Mouse (Mus musculus) MEL (cell line): ENCODE results near the gene Maml1. TPM values are rescaled to one million over a fixed set of nuclear protein-coding genes. Genes with fewer than 3 reads are reported as not detected.

ENCODE experiments used
- DNase-seq: peaks from one replicate; pipeline ENCODE4 v3.0.0; 2011; ENCODE audit warnings: low read depth, low spot score
- H3K27ac ChIP-seq: 2 replicates; pipeline ENCODE4 v1.5.1; 2012; ENCODE audit warnings: low read depth, mild to moderate bottlenecking, control low read depth, low read length, moderate library complexity; ENCODE audit not compliant: control insufficient read depth
- H3K27me3 ChIP-seq, 2 experiments: fragments of 150-350 bp in 1 of 2; sonication (generic) in 1 of 2; 2 replicates each; pipeline ENCODE4 v1.6.1; 2012; ENCODE audit warnings: low read length in 2 of 2, mild to moderate bottlenecking in 2 of 2, improper control_type of control experiment in 1 of 2, moderate library complexity in 1 of 2; ENCODE audit not compliant: insufficient read depth in 2 of 2, control insufficient read depth in 1 of 2
- H3K36me3 ChIP-seq, 2 experiments: 2 replicates each; pipeline ENCODE4 v1.6.1; 2012 to 2014; ENCODE audit warnings: low read length in 2 of 2, improper control_type of control experiment in 1 of 2, inconsistent platforms in 1 of 2, mild to moderate bottlenecking in 1 of 2; ENCODE audit not compliant: insufficient read depth in 2 of 2, control insufficient read depth in 1 of 2
- H3K4me1 ChIP-seq, 2 experiments: fragments of 150-350 bp in 1 of 2; sonication (generic) in 1 of 2; 2 replicates each; pipeline ENCODE4 v1.6.1; 2012; ENCODE audit warnings: low read length in 2 of 2, improper control_type of control experiment in 1 of 2, mild to moderate bottlenecking in 1 of 2; ENCODE audit not compliant: insufficient read depth in 2 of 2, control insufficient read depth in 1 of 2
- H3K4me3 ChIP-seq, 2 experiments: fragments of 150-350 bp in 1 of 2; sonication (generic) in 1 of 2; 2 replicates each; pipeline ENCODE4 v1.5.1; 2012; ENCODE audit warnings: low read depth in 2 of 2, low read length in 2 of 2, mild to moderate bottlenecking in 2 of 2, moderate library complexity in 2 of 2, control low read depth in 1 of 2, improper control_type of control experiment in 1 of 2; ENCODE audit not compliant: control insufficient read depth in 1 of 2, insufficient read depth in 1 of 2
- H3K79me2 ChIP-seq: 2 replicates; pipeline ENCODE4 v1.6.1; 2012; ENCODE audit warnings: mild to moderate bottlenecking, low read length, moderate library complexity; ENCODE audit not compliant: control insufficient read depth, poor library complexity, insufficient read depth
- H3K9ac ChIP-seq: 2 replicates; pipeline ENCODE4 v1.6.1; 2012; ENCODE audit warnings: low read depth, mild to moderate bottlenecking, control low read depth, low read length, moderate library complexity; ENCODE audit not compliant: control insufficient read depth, poor library complexity, severe bottlenecking
- H3K9me3 ChIP-seq: fragments of 150-350 bp; sonication (generic); replicated peaks from 2 replicates; pipeline ENCODE4 v1.6.1; 2012; ENCODE audit warnings: mild to moderate bottlenecking, low read length, improper control_type of control experiment, moderate library complexity; ENCODE audit not compliant: insufficient read depth
- BHLHE40 ChIP-seq: IDR thresholded peaks from 2 replicates; pipeline ENCODE4 v1.6.1; 2012; ENCODE audit warnings: low read depth, mild to moderate bottlenecking, inconsistent platforms, low read length, improper control_type of control experiment, borderline replicate concordance
- CHD2 ChIP-seq: IDR thresholded peaks from 2 replicates; pipeline ENCODE4 v1.6.1; 2011; ENCODE audit warnings: low read length, improper control_type of control experiment
- CTCF ChIP-seq, 3 experiments: IDR thresholded peaks in 2 of 3; conservative IDR thresholded peaks in 1 of 3; 2 replicates each; pipeline ENCODE4 v1.5.1; 2011 to 2012; ENCODE audit warnings: low read length in 3 of 3, low read depth in 2 of 3, mild to moderate bottlenecking in 2 of 3, improper control_type of control experiment in 1 of 3, inconsistent platforms in 1 of 3, mixed read lengths in 1 of 3, moderate library complexity in 1 of 3; ENCODE audit not compliant: control insufficient read depth in 1 of 3, insufficient read depth in 1 of 3, poor library complexity in 1 of 3, severe bottlenecking in 1 of 3
- E2F4 ChIP-seq: IDR thresholded peaks from 2 replicates; pipeline ENCODE4 v1.6.1; 2011; ENCODE audit warnings: low read depth, low read length, improper control_type of control experiment, borderline replicate concordance
- ELF1 ChIP-seq: IDR thresholded peaks from 2 replicates; pipeline ENCODE4 v1.6.1; 2014; ENCODE audit warnings: low read depth, mild to moderate bottlenecking, inconsistent platforms, low read length, improper control_type of control experiment, moderate library complexity
- ETS1 ChIP-seq: IDR thresholded peaks from 2 replicates; pipeline ENCODE4 v1.6.1; 2012; ENCODE audit warnings: low read depth, mild to moderate bottlenecking, inconsistent platforms, low read length, improper control_type of control experiment, moderate library complexity
- GATA1 ChIP-seq: IDR thresholded peaks from 2 replicates; pipeline ENCODE4 v1.6.1; 2011; ENCODE audit warnings: low read depth, low read length, improper control_type of control experiment
- HCFC1 ChIP-seq: IDR thresholded peaks from 2 replicates; pipeline ENCODE4 v1.6.1; 2012; ENCODE audit warnings: low read depth, mild to moderate bottlenecking, inconsistent platforms, low read length, improper control_type of control experiment, moderate library complexity
- JUND ChIP-seq: IDR thresholded peaks from 2 replicates; pipeline ENCODE4 v1.6.1; 2011; ENCODE audit warnings: low read depth, mild to moderate bottlenecking, improper control_type of control experiment, low read length
- KAT2A ChIP-seq: conservative IDR thresholded peaks from 2 replicates; pipeline ENCODE4 v1.6.1; 2012; ENCODE audit warnings: low read depth, low read length, improper control_type of control experiment, inconsistent platforms
- MAFK ChIP-seq: IDR thresholded peaks from 2 replicates; pipeline ENCODE4 v1.6.1; 2011; ENCODE audit warnings: low read depth, mild to moderate bottlenecking, low read length, improper control_type of control experiment, borderline replicate concordance
- MAX ChIP-seq: IDR thresholded peaks from 2 replicates; pipeline ENCODE4 v1.6.1; 2011; ENCODE audit warnings: low read length, improper control_type of control experiment
- MAZ ChIP-seq: IDR thresholded peaks from 2 replicates; pipeline ENCODE4 v1.6.1; 2012; ENCODE audit warnings: low read depth, mild to moderate bottlenecking, inconsistent platforms, low read length, improper control_type of control experiment
- MEF2A ChIP-seq: IDR thresholded peaks from 2 replicates; pipeline ENCODE4 v1.6.1; 2014; ENCODE audit warnings: low read depth, mild to moderate bottlenecking, inconsistent platforms, low read length, improper control_type of control experiment; ENCODE audit not compliant: poor library complexity, insufficient replicate concordance, severe bottlenecking; ENCODE audit errors: extremely low read depth
- MXI1 ChIP-seq: IDR thresholded peaks from 2 replicates; pipeline ENCODE4 v1.6.1; 2011; ENCODE audit warnings: mild to moderate bottlenecking, low read depth, low read length, improper control_type of control experiment
- MYB ChIP-seq: IDR thresholded peaks from 2 replicates; pipeline ENCODE4 v1.6.1; 2011; ENCODE audit warnings: mild to moderate bottlenecking, low read depth, low read length, improper control_type of control experiment
- MYC ChIP-seq: IDR thresholded peaks from 2 replicates; pipeline ENCODE4 v1.6.1; 2011; ENCODE audit warnings: low read depth, mild to moderate bottlenecking, low read length, improper control_type of control experiment, moderate library complexity
- NELFE ChIP-seq: IDR thresholded peaks from 2 replicates; pipeline ENCODE4 v1.6.1; 2011; ENCODE audit warnings: low read depth, low read length, improper control_type of control experiment
- POLR2A ChIP-seq, 2 experiments: IDR thresholded peaks; 2 replicates each; pipeline ENCODE4 v1.6.1; 2011 to 2012; ENCODE audit warnings: low read length in 2 of 2, mild to moderate bottlenecking in 2 of 2, control low read depth in 1 of 2, improper control_type of control experiment in 1 of 2, low read depth in 1 of 2, moderate library complexity in 1 of 2; ENCODE audit not compliant: control insufficient read depth in 1 of 2, insufficient read depth in 1 of 2, poor library complexity in 1 of 2
- POLR2AphosphoS2 ChIP-seq: IDR thresholded peaks from 2 replicates; pipeline ENCODE4 v1.6.1; 2011; ENCODE audit warnings: low read length, improper control_type of control experiment
- POLR2AphosphoS5 ChIP-seq: IDR thresholded peaks from 2 replicates; pipeline ENCODE4 v1.6.1; 2012; ENCODE audit warnings: low read depth, borderline replicate concordance, mild to moderate bottlenecking, inconsistent platforms, low read length, moderate library complexity, mixed read lengths
- RAD21 ChIP-seq: IDR thresholded peaks from 2 replicates; pipeline ENCODE4 v1.6.1; 2011; ENCODE audit warnings: mild to moderate bottlenecking, low read depth, low read length, improper control_type of control experiment
- RCOR1 ChIP-seq: IDR thresholded peaks from 2 replicates; pipeline ENCODE4 v1.6.1; 2012; ENCODE audit warnings: low read depth, mild to moderate bottlenecking, inconsistent platforms, low read length, improper control_type of control experiment
- SMC3 ChIP-seq: IDR thresholded peaks from 2 replicates; pipeline ENCODE4 v1.6.1; 2011; ENCODE audit warnings: low read depth, low read length, improper control_type of control experiment
- TAL1 ChIP-seq: IDR thresholded peaks from 2 replicates; pipeline ENCODE4 v1.6.1; 2012; ENCODE audit warnings: mild to moderate bottlenecking, inconsistent platforms, low read length, moderate library complexity, mixed read lengths
- TCF12 ChIP-seq: IDR thresholded peaks from 2 replicates; pipeline ENCODE4 v1.6.1; 2014; ENCODE audit warnings: low read depth, mild to moderate bottlenecking, inconsistent platforms, low read length, improper control_type of control experiment, moderate library complexity
- UBTF ChIP-seq: IDR thresholded peaks from 2 replicates; pipeline ENCODE4 v1.6.1; 2012; ENCODE audit warnings: low read depth, mild to moderate bottlenecking, inconsistent platforms, low read length, improper control_type of control experiment, moderate library complexity, borderline replicate concordance; ENCODE audit not compliant: insufficient read depth
- USF2 ChIP-seq, 2 experiments: IDR thresholded peaks; 2 replicates each; pipeline ENCODE4 v1.6.1; 2011 to 2012; ENCODE audit warnings: improper control_type of control experiment in 2 of 2, low read length in 2 of 2, borderline replicate concordance in 1 of 2, inconsistent platforms in 1 of 2, low read depth in 1 of 2, mild to moderate bottlenecking in 1 of 2; ENCODE audit not compliant: insufficient read depth in 1 of 2
- ZC3H11A ChIP-seq: IDR thresholded peaks from 2 replicates; pipeline ENCODE4 v1.6.1; 2012; ENCODE audit warnings: low read depth, mild to moderate bottlenecking, inconsistent platforms, low read length, improper control_type of control experiment
- ZKSCAN1 ChIP-seq: IDR thresholded peaks from 2 replicates; pipeline ENCODE4 v1.6.1; 2012; ENCODE audit warnings: low read depth, mild to moderate bottlenecking, inconsistent platforms, low read length, improper control_type of control experiment, moderate library complexity
- ZMIZ1 ChIP-seq: IDR thresholded peaks from 2 replicates; pipeline ENCODE4 v1.6.1; 2012; ENCODE audit warnings: low read depth, mild to moderate bottlenecking, inconsistent platforms, low read length, improper control_type of control experiment, moderate library complexity
- ZNF384 ChIP-seq: IDR thresholded peaks from 2 replicates; pipeline ENCODE4 v1.6.1; 2012; ENCODE audit warnings: low read depth, mild to moderate bottlenecking, inconsistent platforms, low read length, improper control_type of control experiment
- polyA plus RNA-seq, 2 experiments: library from polyadenylated mRNA; stranded (reverse) in 1 of 2; unstranded in 1 of 2; fragments of >175 nt in 1 of 2; fragments of >200 nt in 1 of 2; gene quantifications; 2 replicates each; pipeline versions ENCODE4 v1.2.1 to v1.2.4; 2012; ENCODE audit warnings: low replicate concordance in 2 of 2, low read depth in 1 of 2; ENCODE audit not compliant: insufficient read length in 2 of 2, insufficient read depth in 1 of 2, missing spikeins in 1 of 2
- total RNA-seq: library from RNA; depleted of rRNA; stranded (reverse); fragments of 300-350 nt; gene quantifications from 2 replicates; pipeline ENCODE4 v1.2.3, GENCODE M21; 2012

Maml1 gene
- total and polyA plus RNA-seq, 3 experiments: 3.8 to 12.6 TPM; not detected in 1

GRCm38 (mm10) chr11:50233022-50233421 lies 59.1 kb downstream of the Maml1 start:
- Histone ChIP-seq H3K36me3 (peaks cover 2 to 5% of the 10 kb centered on the region in 2 experiments; a peak in 3 of 4 replicates), H3K9ac (no peak overlapping the region), H3K4me1 (peaks cover 0 to 8% of the 10 kb centered on the region in 2 experiments; a peak in 3 of 4 replicates), H3K27me3 (no peaks in the 10 kb centered on the region), H3K27ac (no peak overlapping the region), H3K4me3 (no peak overlapping the region), H3K9me3 (no peaks in the 10 kb centered on the region), H3K79me2 (no peaks in the 10 kb centered on the region; the same call in 1 of the 2 replicates)
- no peak for DNase-seq
- TF ChIP-seq MAZ (no peak), UBTF (no peak), MXI1 (no peak), MEF2A (no peak), SMC3 (no peak), CHD2 (no peak), POLR2AphosphoS2 (no peak)

- no peaks in the 10 kb centered on the region for H3K27me3 ChIP-seq
- H3K9me3 ChIP-seq: no peaks in the 10 kb centered on the region
- DNase-seq: peak; percentile 86
- H3K36me3 ChIP-seq: peaks cover 2 to 5% of the 10 kb centered on the region in 2 experiments; a peak in 1 of 4 replicates
- peaks cover 2 to 11% of the 10 kb centered on the region in 2 experiments; a peak in 3 of 4 replicates for H3K4me1 ChIP-seq
- no peak overlapping the region for H3K4me3 ChIP-seq
- no peak overlapping the region for H3K9ac ChIP-seq
- no peaks in the 10 kb centered on the region for H3K79me2 ChIP-seq
- no peak overlapping the region for H3K27ac ChIP-seq
- TF ChIP-seq MAFK: no peak
- TF ChIP-seq BHLHE40: no peak
- TF ChIP-seq POLR2AphosphoS5: no peak
- no peak for TF ChIP-seq JUND
- peak; percentile 39; the same call in 1 of the 2 replicates for TF ChIP-seq ZNF384
- TF ChIP-seq CTCF (IDR thresholded peaks at IDR 0.05 in 2 of 3, conservative IDR thresholded peaks at IDR 0.05 in 1 of 3; ENCODE audit: control insufficient read depth in 1 of 3, insufficient read depth in 1 of 3, low read depth in 2 of 3, low read length in 3 of 3, poor library complexity in 1 of 3, severe bottlenecking in 1 of 3): peak; percentile 53 to 83 (median 75)
- TF ChIP-seq CHD2: no peak
- TF ChIP-seq NELFE: no peak
- no peak for TF ChIP-seq ZMIZ1
- no peak for TF ChIP-seq E2F4
- no peak for TF ChIP-seq ETS1
- no peak for TF ChIP-seq MXI1
- no peak for TF ChIP-seq POLR2AphosphoS2
- no peak for TF ChIP-seq MYB
- TF ChIP-seq USF2 (IDR thresholded peaks at IDR 0.05; ENCODE audit: borderline replicate concordance in 1 of 2, insufficient read depth in 1 of 2, low read depth in 1 of 2, low read length in 2 of 2): no peak
- no peak for TF ChIP-seq POLR2A (IDR thresholded peaks at IDR 0.05; ENCODE audit: control insufficient read depth in 1 of 2, insufficient read depth in 1 of 2, low read depth in 1 of 2, low read length in 2 of 2, poor library complexity in 1 of 2)
- TF ChIP-seq MEF2A: no peak
- TF ChIP-seq ELF1: no peak
- peak; percentile 69 for TF ChIP-seq RAD21
- no peak for TF ChIP-seq RCOR1
- no peak for TF ChIP-seq HCFC1
- TF ChIP-seq MAX: no peak
- no peak for TF ChIP-seq TCF12
- peak; percentile 60 for TF ChIP-seq ZC3H11A
- TF ChIP-seq KAT2A: no peak
- no peak for TF ChIP-seq GATA1
- no peak for TF ChIP-seq ZKSCAN1
- TF ChIP-seq MYC: no peak
- no peak for TF ChIP-seq TAL1
Measured at GRCm38 (mm10) chr11:50231411-50231810, 60.7 kb downstream of the Maml1 start.
